Mouse (Mus musculus) CH12.LX (cell line): ENCODE measurements at regions not wholly inside any gene's neighbourhood (a gene's known extent, or its start where the extent isn't known, plus 50 kb on each side); places are given as distances from the start of the nearest gene placed in this dataset.

Experiments used
- DNase-seq: peaks from one replicate; pipeline ENCODE4 v3.0.0-alpha.2; 2013; ENCODE audit errors: extremely low read depth
- H3K27ac ChIP-seq: 2 replicates; pipeline ENCODE4 v1.5.1; 2012; ENCODE audit warnings: low read depth, mild to moderate bottlenecking, control low read depth, moderate library complexity; ENCODE audit not compliant: insufficient read depth
- H3K27me3 ChIP-seq: replicated peaks from 2 replicates; pipeline ENCODE3; 2012; ENCODE audit warnings: inconsistent platforms
- H3K36me3 ChIP-seq, 2 experiments: replicated peaks in 1 of 2; 2 replicates each; pipeline versions ENCODE3 to v1.6.1; 2012; ENCODE audit warnings: inconsistent platforms in 1 of 2, low read length in 1 of 2, mild to moderate bottlenecking in 1 of 2, mixed read lengths in 1 of 2, moderate library complexity in 1 of 2; ENCODE audit not compliant: control insufficient read depth in 1 of 2, insufficient read depth in 1 of 2
- H3K4me1 ChIP-seq, 2 experiments: 2 replicates each; pipeline ENCODE4 v1.6.1; 2012; ENCODE audit warnings: inconsistent platforms in 1 of 2, moderate library complexity in 1 of 2; ENCODE audit not compliant: insufficient read depth in 2 of 2, control insufficient read depth in 1 of 2
- H3K4me2 ChIP-seq: 2 replicates; pipeline ENCODE4 v1.6.1; 2012; ENCODE audit warnings: low read depth, mild to moderate bottlenecking, control low read depth; ENCODE audit not compliant: poor library complexity, insufficient read depth, severe bottlenecking
- H3K4me3 ChIP-seq, 3 experiments: fragments of 150-350 bp in 1 of 3; sonication (generic) in 1 of 3; replicated peaks in 1 of 3; 2 replicates each; pipeline versions ENCODE3 to v1.5.1; 2011 to 2012; ENCODE audit warnings: low read depth in 2 of 3, low read length in 2 of 3, mild to moderate bottlenecking in 2 of 3, moderate library complexity in 2 of 3, control low read depth in 1 of 3, improper control_type of control experiment in 1 of 3, inconsistent platforms in 1 of 3, mixed read lengths in 1 of 3; ENCODE audit not compliant: poor library complexity in 1 of 3
- H3K79me2 ChIP-seq: replicated peaks from 2 replicates; pipeline ENCODE4 v1.6.1; 2012; ENCODE audit warnings: mild to moderate bottlenecking, moderate library complexity; ENCODE audit not compliant: control insufficient read depth, poor library complexity, insufficient read depth, severe bottlenecking; ENCODE audit errors: extremely low read depth
- H3K9ac ChIP-seq: 2 replicates; pipeline ENCODE4 v1.6.1; 2012; ENCODE audit warnings: low read depth, mild to moderate bottlenecking, control low read depth, moderate library complexity; ENCODE audit not compliant: insufficient read depth
- H3K9me3 ChIP-seq: replicated peaks from 2 replicates; pipeline ENCODE3; 2012; ENCODE audit warnings: low read length, inconsistent platforms, mixed read lengths
- BHLHE40 ChIP-seq: IDR thresholded peaks from 2 replicates; pipeline ENCODE4 v1.6.1; 2011; ENCODE audit warnings: mild to moderate bottlenecking, low read depth, low read length, improper control_type of control experiment
- CHD1 ChIP-seq: IDR thresholded peaks from 2 replicates; pipeline ENCODE4 v1.6.1; 2012; ENCODE audit warnings: low read depth, low read length, improper control_type of control experiment, inconsistent platforms
- CHD2 ChIP-seq: IDR thresholded peaks from 2 replicates; pipeline ENCODE4 v1.6.1; 2011; ENCODE audit warnings: low read length, improper control_type of control experiment
- E2F4 ChIP-seq: IDR thresholded peaks from 2 replicates; pipeline ENCODE4 v1.6.1; 2011; ENCODE audit warnings: low read depth, low read length, improper control_type of control experiment; ENCODE audit not compliant: insufficient replicate concordance
- ELF1 ChIP-seq: IDR thresholded peaks from 2 replicates; pipeline ENCODE4 v1.6.1; 2014; ENCODE audit warnings: low read depth, mild to moderate bottlenecking, inconsistent platforms, low read length, improper control_type of control experiment
- HCFC1 ChIP-seq: IDR thresholded peaks from 2 replicates; pipeline ENCODE4 v1.6.1; 2012; ENCODE audit warnings: low read depth, mild to moderate bottlenecking, inconsistent platforms, low read length, improper control_type of control experiment
- IRF4 ChIP-seq: IDR thresholded peaks from 2 replicates; pipeline ENCODE4 v1.6.1; 2014; ENCODE audit warnings: low read depth, mild to moderate bottlenecking, inconsistent platforms, low read length, improper control_type of control experiment
- JUN ChIP-seq: IDR thresholded peaks from 2 replicates; pipeline ENCODE4 v1.6.1; 2011; ENCODE audit warnings: low read depth, mild to moderate bottlenecking, low read length, improper control_type of control experiment, moderate library complexity; ENCODE audit not compliant: insufficient read depth
- MAFK ChIP-seq: IDR thresholded peaks from 2 replicates; pipeline ENCODE4 v1.6.1; 2011; ENCODE audit warnings: low read length, improper control_type of control experiment; ENCODE audit not compliant: insufficient replicate concordance
- MAZ ChIP-seq: IDR thresholded peaks from 2 replicates; pipeline ENCODE4 v1.6.1; 2012; ENCODE audit warnings: low read depth, mild to moderate bottlenecking, inconsistent platforms, low read length, improper control_type of control experiment, moderate library complexity
- MXI1 ChIP-seq: IDR thresholded peaks from 2 replicates; pipeline ENCODE4 v1.6.1; 2011; ENCODE audit warnings: mild to moderate bottlenecking, low read depth, low read length, improper control_type of control experiment
- PAX5 ChIP-seq: IDR thresholded peaks from 2 replicates; pipeline ENCODE4 v1.6.1; 2012; ENCODE audit warnings: low read length, inconsistent platforms, mixed read lengths
- POLR2A ChIP-seq: IDR thresholded peaks from 2 replicates; pipeline ENCODE4 v1.6.1; 2011; ENCODE audit warnings: low read depth, mild to moderate bottlenecking, improper control_type of control experiment, low read length
- RAD21 ChIP-seq: IDR thresholded peaks from 2 replicates; pipeline ENCODE4 v1.6.1; 2011; ENCODE audit warnings: low read depth, mild to moderate bottlenecking, low read length, improper control_type of control experiment, moderate library complexity
- SIN3A ChIP-seq: IDR thresholded peaks from 2 replicates; pipeline ENCODE4 v1.6.1; 2012; ENCODE audit warnings: low read length, improper control_type of control experiment, inconsistent platforms
- SMC3 ChIP-seq: IDR thresholded peaks from 2 replicates; pipeline ENCODE4 v1.6.1; 2011; ENCODE audit warnings: low read depth, low read length, improper control_type of control experiment
- TBP ChIP-seq: conservative IDR thresholded peaks from 2 replicates; pipeline ENCODE4 v1.6.1; 2011; ENCODE audit warnings: low read depth, low read length, improper control_type of control experiment
- TCF12 ChIP-seq: IDR thresholded peaks from 2 replicates; pipeline ENCODE4 v1.6.1; 2014; ENCODE audit warnings: low read depth, mild to moderate bottlenecking, inconsistent platforms, low read length, improper control_type of control experiment
- UBTF ChIP-seq: IDR thresholded peaks from 2 replicates; pipeline ENCODE4 v1.6.1; 2012; ENCODE audit warnings: low read depth, mild to moderate bottlenecking, inconsistent platforms, low read length, improper control_type of control experiment, moderate library complexity
- USF1 ChIP-seq: IDR thresholded peaks from 2 replicates; pipeline ENCODE4 v1.6.1; 2014; ENCODE audit warnings: low read depth, mild to moderate bottlenecking, inconsistent platforms, low read length, improper control_type of control experiment
- USF2 ChIP-seq: conservative IDR thresholded peaks from 2 replicates; pipeline ENCODE4 v1.6.1; 2011; ENCODE audit warnings: low read depth, low read length, improper control_type of control experiment
- ZC3H11A ChIP-seq: IDR thresholded peaks from 2 replicates; pipeline ENCODE4 v1.6.1; 2012; ENCODE audit warnings: low read depth, mild to moderate bottlenecking, inconsistent platforms, low read length, improper control_type of control experiment
- ZKSCAN1 ChIP-seq: IDR thresholded peaks from 2 replicates; pipeline ENCODE4 v1.6.1; 2012; ENCODE audit warnings: low read depth, inconsistent platforms, low read length, improper control_type of control experiment, borderline replicate concordance
- ZMIZ1 ChIP-seq: IDR thresholded peaks from 2 replicates; pipeline ENCODE4 v1.6.1; 2012; ENCODE audit warnings: low read depth, mild to moderate bottlenecking, inconsistent platforms, low read length, improper control_type of control experiment
- ZNF384 ChIP-seq: IDR thresholded peaks from 2 replicates; pipeline ENCODE4 v1.6.1; 2012; ENCODE audit warnings: low read depth, low read length, improper control_type of control experiment, inconsistent platforms
- dilution Hi-C: fragments of 300-500 bp; cut with MboI; formaldehyde crosslinking; loops from 2 replicates; pipeline ENCODE4 v1.14.3; 2020; ENCODE audit warnings: low sequenced_read_pairs; ENCODE audit not compliant: extremely low pct_unique_long_range_greater_than_20kb, extremely low pct_ligation_motif_present
- in situ Hi-C: fragments of 300-500 bp; cut with MboI; formaldehyde crosslinking; loops from 3 replicates; pipeline ENCODE4 v1.14.3; 2019; ENCODE audit warnings: low sequenced_read_pairs, low pct_ligation_motif_present, low pct_unique_long_range_greater_than_20kb, mixed read lengths

GRCm38 (mm10) chr3:61224505-61224904 is 136.9 kb upstream of the Rap2b start:
- H3K9me3 ChIP-seq = no peaks in the 10 kb centered on the region
- H3K27me3 ChIP-seq = no peaks in the 10 kb centered on the region
- H3K79me2 ChIP-seq = no peaks in the 10 kb centered on the region
- TF ChIP-seq UBTF (no peak), ZC3H11A (no peak), ZMIZ1 (no peak), PAX5 (no peak), E2F4 (no peak), TBP (no peak), ELF1 (no peak), IRF4 (no peak), JUN (no peak), MAZ (no peak), SIN3A (no peak), USF1 (no peak), ZKSCAN1 (no peak), CHD2 (no peak)
- no peaks in the 10 kb centered on the region for H3K36me3 ChIP-seq
- no peaks in the 10 kb centered on the region for H3K4me1 ChIP-seq
- H3K9ac ChIP-seq = no peak overlapping the region
- no peak overlapping the region for H3K4me2 ChIP-seq
- in situ Hi-C loops = no loop called here
- no peak overlapping the region for H3K4me3 ChIP-seq
- no peak for DNase-seq
- H3K27ac ChIP-seq = no peak overlapping the region
- dilution Hi-C loops = no loop called here

- dilution Hi-C loops (no loop called here), in situ Hi-C loops (no loop called here)
- no peaks in the 10 kb centered on the region for H3K4me1 ChIP-seq
- no peaks in the 10 kb centered on the region for H3K36me3 ChIP-seq
- no peak for DNase-seq
- TF ChIP-seq ZC3H11A (no peak), IRF4 (no peak), PAX5 (no peak), ELF1 (no peak), CHD1 (no peak), ZKSCAN1 (no peak), SMC3 (no peak), SIN3A (no peak), BHLHE40 (no peak), TCF12 (no peak), USF2 (no peak), MAFK (no peak), TBP (no peak), ZNF384 (no peak), MXI1 (no peak), RAD21 (no peak), POLR2A (no peak), HCFC1 (no peak), UBTF (no peak)
- TF ChIP-seq, all 38 proteins: peak for 0
- Histone ChIP-seq H3K4me2 (no peak overlapping the region), H3K27me3 (no peaks in the 10 kb centered on the region), H3K9me3 (no peaks in the 10 kb centered on the region), H3K4me3 (no peak overlapping the region), H3K9ac (no peak overlapping the region), H3K27ac (no peak overlapping the region), H3K79me2 (no peaks in the 10 kb centered on the region)
Observed at GRCm38 (mm10) chr3:61225054-61225453, 136.4 kb upstream of the Rap2b start.
